Mouse (Mus musculus): ENCODE results near the gene Icam2.

GRCm38 (mm10) chr11:106430392-106430791, 42.5 kb upstream of the Icam2 start:
- TF ChIP-seq CTCF (IDR thresholded peaks at IDR 0.05; ENCODE audit: extremely low read depth, insufficient read depth, insufficient read length, insufficient replicate concordance) (no peak), POLR2A (IDR thresholded peaks at IDR 0.05; ENCODE audit: low read depth, low read length) (no peak)
